Mouse (Mus musculus) natural killer cell, adult 2 months (primary cell): ENCODE data around the gene Zfyve16.

ENCODE experiments used
- DNase-seq, 2 experiments: peaks; one replicate each; pipeline ENCODE4 v3.0.0; 2022; ENCODE audit warnings: low spot score in 2 of 2

Zfyve16 gene

GRCm38 (mm10) chr13:92530721-92531211, at the start of gene Zfyve16:
Gene Zfyve16, minus strand, starts transcription at chr13:92530868.
- DNase-seq: peak; percentile 92 to 94

DNA sequence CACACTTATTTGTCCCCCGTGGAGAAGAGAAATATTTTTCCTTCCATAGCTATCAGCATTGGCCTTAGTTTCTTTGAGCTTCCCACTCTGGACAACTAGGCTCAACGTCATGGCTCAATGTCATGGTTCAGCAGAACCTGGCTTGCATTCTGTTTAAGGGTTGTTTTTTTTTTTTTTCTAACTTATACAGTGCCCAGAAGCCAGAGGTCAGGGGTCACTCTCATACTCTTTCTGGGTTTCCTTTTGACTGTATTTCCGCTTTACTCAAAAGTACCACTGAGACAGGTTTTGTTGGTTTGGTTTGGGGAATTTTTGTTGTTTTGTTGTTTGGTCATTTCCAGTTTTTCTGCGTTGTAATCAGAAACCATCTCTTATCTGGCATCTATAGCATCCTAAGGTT, 47.5 kb upstream of the Zfyve16 start:
- no peak for DNase-seq

- DNase-seq: no peak
These were observed 46.0 kb upstream of the Zfyve16 start for GRCm38 (mm10) chr13:92576688-92577087.

GRCm38 (mm10) chr13:92576072-92576471, 45.4 kb upstream of the Zfyve16 start, which contains the start of gene Spz1:
Gene Spz1, minus strand, starts transcription at chr13:92576172.
- no peak for DNase-seq

- DNase-seq: no peak
These were observed 28.8 kb upstream of the Zfyve16 start for GRCm38 (mm10) chr13:92559429-92559828.

- no peak for DNase-seq
These were observed 26.6 kb upstream of the Zfyve16 start for GRCm38 (mm10) chr13:92557229-92557628.

GRCm38 (mm10) chr13:92556458-92557126, 25.9 kb upstream of the Zfyve16 start:
- no peak for DNase-seq

GRCm38 (mm10) chr13:92547093-92547492, 16.4 kb upstream of the Zfyve16 start:
- no peak for DNase-seq

DNA sequence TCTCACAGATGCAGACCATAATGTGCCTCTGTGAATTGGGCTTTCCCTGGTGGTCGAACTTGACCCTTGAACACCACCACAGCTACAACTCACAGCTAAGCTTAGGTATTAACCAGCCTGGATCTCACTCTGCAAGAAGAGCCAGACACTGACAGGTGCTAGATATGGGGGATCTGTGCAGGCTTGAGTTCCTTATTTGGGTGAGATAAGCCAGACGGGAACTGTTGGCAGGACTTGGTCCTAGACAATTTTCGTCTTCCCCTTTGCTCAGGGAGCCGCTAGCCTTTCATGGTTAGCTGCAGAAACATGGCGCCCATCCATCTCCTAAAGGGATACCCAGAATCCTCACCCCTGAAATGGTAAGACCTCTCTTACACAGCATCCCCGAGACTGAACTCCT, 10.3 kb upstream of the Zfyve16 start:
- DNase-seq: no peak

- no peak for DNase-seq
These were observed 8.5 kb upstream of the Zfyve16 start for GRCm38 (mm10) chr13:92539126-92539525.

DNA sequence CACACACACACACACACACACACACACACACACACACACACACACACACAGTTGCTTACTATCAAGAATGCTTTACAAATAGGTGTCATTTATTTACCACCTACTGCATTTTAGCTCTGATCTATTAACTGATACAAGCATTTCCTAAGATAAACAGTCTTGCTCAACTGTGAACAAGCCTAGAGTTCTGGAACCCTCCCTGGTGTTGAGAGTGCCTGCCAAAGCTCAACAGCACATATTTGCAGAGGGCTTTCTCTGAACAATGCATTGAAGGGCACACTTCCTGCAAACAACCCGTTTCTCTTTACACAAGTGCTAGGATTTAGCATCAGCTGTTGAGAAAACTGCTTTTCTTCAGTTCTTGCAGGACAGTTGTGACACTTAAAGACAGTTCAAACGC, 3.1 kb upstream of the Zfyve16 start:
- DNase-seq: no peak

- no peak for DNase-seq
These were observed 1.5 kb upstream of the Zfyve16 start for GRCm38 (mm10) chr13:92532216-92532615.

GRCm38 (mm10) chr13:92531237-92531636, 569 bp upstream of the Zfyve16 start:
- DNase-seq: no peak

DNA sequence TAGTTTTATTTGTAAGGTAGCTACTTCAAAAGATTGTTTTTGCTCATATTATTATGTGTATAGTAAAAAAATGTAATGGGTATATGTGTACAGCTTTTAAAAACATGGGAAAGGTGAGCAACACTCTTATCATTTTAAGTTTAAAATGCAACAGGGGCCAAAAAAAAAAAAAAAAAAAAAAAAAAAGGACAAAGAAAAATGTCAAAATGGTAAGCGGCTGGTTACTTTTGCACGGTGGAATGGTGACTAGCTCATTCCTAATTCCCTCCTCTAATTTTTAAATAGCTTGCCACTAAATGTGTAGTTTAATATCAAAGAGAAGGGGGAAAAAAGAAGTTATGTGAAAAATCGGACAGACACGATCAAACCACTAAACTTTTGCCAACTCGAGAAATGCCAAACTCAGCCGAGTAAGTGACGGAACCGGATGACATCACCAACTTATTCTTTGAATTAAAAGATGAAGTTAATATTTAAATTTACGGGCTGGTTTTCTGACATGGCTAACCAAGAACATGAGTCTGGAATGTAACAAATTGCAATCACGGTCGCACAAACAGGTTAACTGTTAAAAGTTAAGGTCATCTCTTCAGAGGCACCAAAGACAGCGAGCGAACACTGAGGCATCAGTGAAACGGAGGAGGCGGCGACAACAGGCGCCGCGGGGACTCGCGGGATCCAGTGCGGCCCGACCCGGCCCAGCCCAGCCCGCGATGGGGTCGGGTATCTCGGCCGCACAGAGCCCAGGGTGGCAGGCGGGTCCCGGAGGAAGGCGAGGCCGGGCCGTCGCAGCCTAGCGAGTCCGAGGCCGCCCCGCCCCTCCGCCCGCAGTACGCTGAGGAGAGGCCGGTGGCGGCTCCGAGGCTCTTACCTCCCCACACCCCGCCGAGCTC, 594 bp downstream of the Zfyve16 start:
- no peak for DNase-seq

GRCm38 (mm10) chr13:92523178-92523813, 7.4 kb downstream of the Zfyve16 start:
- DNase-seq: no peak

DNA sequence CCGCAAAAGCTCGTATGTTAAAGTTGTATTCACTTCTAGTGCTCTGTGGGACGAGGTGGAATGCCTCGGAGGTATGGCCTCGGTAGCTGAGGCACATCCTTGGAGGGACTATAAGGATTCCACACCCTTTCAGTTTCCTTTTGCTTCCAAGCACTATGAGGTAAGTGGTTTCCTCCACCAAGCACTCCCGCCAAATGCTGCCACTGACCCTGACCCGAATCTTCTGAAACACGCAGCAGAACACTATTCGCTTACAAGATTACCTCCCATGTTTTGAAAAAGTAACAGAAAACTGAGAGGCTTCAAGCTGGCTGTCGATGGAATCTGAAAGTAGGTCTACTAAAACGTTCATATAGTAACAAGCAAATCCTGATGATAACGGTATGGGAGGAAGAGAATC, 25.8 kb downstream of the Zfyve16 start:
- no peak for DNase-seq

- no peak for DNase-seq
These were observed 38.7 kb downstream of the Zfyve16 start for GRCm38 (mm10) chr13:92491923-92492322.

- no peak for DNase-seq
These were observed 39.9 kb downstream of the Zfyve16 start for GRCm38 (mm10) chr13:92490817-92491216.

GRCm38 (mm10) chr13:92483852-92484463, 46.7 kb downstream of the Zfyve16 start, which contains the start of gene Fam151b:
Gene Fam151b, minus strand, starts transcription at chr13:92484015.
- peak; percentile 91 to 94 for DNase-seq

GRCm38 (mm10) chr13:92483348-92483747, 47.3 kb downstream of the Zfyve16 start:
- DNase-seq: peak; percentile 50 to 66

GRCm38 (mm10) chr13:92470151-92470550, 60.5 kb downstream of the Zfyve16 start:
- no peak for DNase-seq

DNA sequence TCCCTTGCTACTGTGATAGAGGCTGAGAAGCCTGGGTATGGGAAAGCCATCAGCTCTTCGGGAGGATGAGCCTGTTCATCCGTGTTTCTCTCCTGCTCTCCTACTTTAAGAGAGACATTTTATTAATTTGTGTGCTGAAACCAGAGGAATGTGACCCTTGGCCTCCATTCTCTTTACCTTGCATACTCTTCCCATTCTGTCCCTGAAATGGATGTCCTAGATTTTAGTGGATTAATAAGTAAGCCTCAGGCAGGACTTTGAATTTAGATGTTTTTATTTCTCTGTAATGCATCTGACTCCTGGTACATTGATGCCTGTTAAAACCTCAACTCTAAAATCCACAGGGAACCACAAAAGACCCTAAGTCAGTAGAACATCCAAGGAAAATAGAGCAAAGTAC, 61.3 kb downstream of the Zfyve16 start:
- DNase-seq: no peak
